Mouse (Mus musculus) heart, adult 18-20 months (tissue): ENCODE measurements around the gene Hbs1l. TPM values are rescaled to one million over a fixed set of nuclear protein-coding genes. Genes with fewer than 3 reads are reported as not detected.

Experiments
- DNase-seq, 2 experiments: peaks; one replicate each; pipeline ENCODE4 v3.0.0; 2021 to 2022; ENCODE audit warnings: mixed read lengths in 1 of 2
- total RNA-seq, 2 experiments: library from RNA; stranded (reverse); gene quantifications; 2 replicates each; pipeline ENCODE4 v1.2.3; 2021

Gene Hbs1l
- total RNA-seq, 2 experiments from 2014 or later = 74.2 to 74.6 TPM

GRCm38 (mm10) chr10:21359086-21359485 is 63.3 kb downstream of the Hbs1l start:
- no peak for DNase-seq

- no peak for DNase-seq
Observed at GRCm38 (mm10) chr10:21361871-21362270, 66.1 kb downstream of the Hbs1l start.

- DNase-seq = no peak
Observed at GRCm38 (mm10) chr10:21363297-21363696, 67.5 kb downstream of the Hbs1l start.

GRCm38 (mm10) chr10:21364946-21365345 is 69.2 kb downstream of the Hbs1l start:
- DNase-seq = no peak

- DNase-seq = no peak
Observed at GRCm38 (mm10) chr10:21365897-21366296, 70.1 kb downstream of the Hbs1l start.

GRCm38 (mm10) chr10:21366471-21366870 is 70.7 kb downstream of the Hbs1l start:
- DNase-seq = no peak

- no peak for DNase-seq
Observed at GRCm38 (mm10) chr10:21367481-21367880, 71.7 kb downstream of the Hbs1l start.

GRCm38 (mm10) chr10:21369586-21369985 is 73.8 kb downstream of the Hbs1l start:
- no peak for DNase-seq

- DNase-seq = no peak
Observed at GRCm38 (mm10) chr10:21372271-21372670, 76.5 kb downstream of the Hbs1l start.

- DNase-seq = no peak
Observed at GRCm38 (mm10) chr10:21376682-21377473, 81.1 kb downstream of the Hbs1l start, which contains the start of gene Aldh8a1. Gene Aldh8a1, plus strand, starts transcription at chr10:21377291.

- peak; percentile 11 to 38 for DNase-seq
Observed at GRCm38 (mm10) chr10:21378196-21378944, 82.6 kb downstream of the Hbs1l start.

- DNase-seq = peak; percentile 38 to 67
Observed at GRCm38 (mm10) chr10:21382914-21383313, 87.1 kb downstream of the Hbs1l start.

- DNase-seq = no peak
Observed at GRCm38 (mm10) chr10:21385111-21385663, 89.4 kb downstream of the Hbs1l start.

GRCm38 (mm10) chr10:21389075-21389474 is 93.3 kb downstream of the Hbs1l start:
- no peak for DNase-seq

GRCm38 (mm10) chr10:21390440-21390839 is 94.7 kb downstream of the Hbs1l start:
- no peak for DNase-seq

GRCm38 (mm10) chr10:21391286-21391685 is 95.5 kb downstream of the Hbs1l start:
- DNase-seq = no peak

- DNase-seq = no peak
Observed at GRCm38 (mm10) chr10:21393390-21393789, 97.6 kb downstream of the Hbs1l start.

GRCm38 (mm10) chr10:21395426-21396139 is 99.8 kb downstream of the Hbs1l start:
- DNase-seq = no peak

- DNase-seq = peak in 1 of 2 experiments; percentile 23
Observed at GRCm38 (mm10) chr10:21398873-21399425, 103.2 kb downstream of the Hbs1l start.

- DNase-seq = no peak
Observed at GRCm38 (mm10) chr10:21399622-21400021, 103.8 kb downstream of the Hbs1l start.

GRCm38 (mm10) chr10:21400031-21400430 is 104.3 kb downstream of the Hbs1l start:
- peak; percentile 20 to 25 for DNase-seq

GRCm38 (mm10) chr10:21400453-21400852 is 104.7 kb downstream of the Hbs1l start:
- no peak for DNase-seq
